Mouse (Mus musculus) forelimb bud, embryonic 11.5 days (tissue): ENCODE data around the gene Fabp7.

Experiments used
- DNase-seq: peaks from one replicate; pipeline ENCODE4 v3.0.0-alpha.2; 2012; ENCODE audit warnings: low read depth, low spot score

Gene Fabp7

DNA sequence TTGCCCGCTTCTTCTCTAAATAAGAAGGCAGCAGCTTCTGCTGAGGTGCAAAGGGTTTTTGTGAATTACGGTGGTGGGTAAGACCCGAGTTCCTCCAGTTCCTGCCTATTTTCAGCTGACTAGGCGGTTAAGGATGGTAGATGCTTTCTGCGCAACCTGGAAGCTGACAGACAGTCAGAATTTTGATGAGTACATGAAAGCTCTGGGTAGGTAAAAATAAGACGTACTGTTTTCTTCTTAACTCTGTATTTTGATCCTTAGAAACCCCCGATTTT lies at the start of gene Fabp7:
Gene Fabp7 (plus strand): TSS at position 6 of the 275 bp plus-strand sequence.
- no peak for DNase-seq

DNA sequence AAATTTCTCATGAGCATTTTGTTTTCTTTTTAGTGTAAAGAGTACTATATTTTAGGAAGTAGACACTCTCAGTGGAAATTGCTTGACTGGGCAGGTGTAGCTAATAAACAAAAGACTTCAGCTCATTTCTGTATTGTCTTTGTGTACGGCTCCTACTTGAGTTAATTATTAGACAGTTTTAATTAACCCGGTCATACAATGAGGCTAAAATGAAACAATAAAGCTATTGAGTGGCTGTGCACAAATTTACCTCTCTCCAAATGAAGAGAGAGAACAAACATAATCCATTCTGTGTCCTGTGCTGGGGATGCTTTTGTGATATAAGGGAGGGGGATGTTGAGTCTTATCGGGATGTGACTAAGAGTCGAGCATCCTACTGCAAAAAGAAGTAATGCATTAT lies 43.9 kb upstream of the Fabp7 start:
- no peak for DNase-seq

DNA sequence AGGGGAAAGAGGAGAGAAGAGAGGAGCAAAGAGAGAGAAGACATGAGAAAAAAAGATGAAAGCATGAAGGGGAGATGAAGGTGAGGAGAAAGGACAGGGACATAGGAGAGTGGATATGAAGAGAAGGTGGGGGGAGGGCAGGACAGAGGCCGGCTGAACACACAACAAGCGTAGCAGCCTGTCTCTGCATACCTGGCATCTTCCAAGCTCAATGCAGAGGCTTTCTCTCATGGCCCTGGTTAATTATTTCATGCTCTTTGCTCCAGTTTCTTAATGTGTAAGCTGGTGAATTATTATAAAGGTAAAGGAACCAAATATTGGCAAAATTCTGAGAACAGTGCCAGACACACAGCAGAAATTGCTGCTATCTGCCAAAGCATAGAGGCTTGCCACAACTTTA lies 43.3 kb upstream of the Fabp7 start:
- no peak for DNase-seq

DNA sequence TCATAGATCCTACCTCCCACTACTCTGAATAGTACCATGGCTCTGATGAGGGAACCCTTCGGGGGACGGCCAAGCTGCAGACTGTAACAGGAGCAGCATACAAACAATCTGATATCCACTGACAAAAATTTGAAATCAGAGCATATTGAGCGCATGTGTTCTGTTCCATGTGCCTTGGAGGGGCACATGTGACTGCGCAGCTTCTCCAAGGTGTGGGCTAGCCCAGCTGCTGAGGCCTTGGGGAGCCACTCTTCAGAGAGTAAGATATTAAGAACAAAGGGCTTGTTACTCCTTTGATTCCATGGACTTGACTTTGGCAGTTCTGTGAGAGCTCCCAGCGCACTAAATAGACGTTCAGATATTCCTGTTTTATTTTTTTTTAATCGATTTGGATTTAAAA lies 41.6 kb upstream of the Fabp7 start:
- no peak for DNase-seq

DNA sequence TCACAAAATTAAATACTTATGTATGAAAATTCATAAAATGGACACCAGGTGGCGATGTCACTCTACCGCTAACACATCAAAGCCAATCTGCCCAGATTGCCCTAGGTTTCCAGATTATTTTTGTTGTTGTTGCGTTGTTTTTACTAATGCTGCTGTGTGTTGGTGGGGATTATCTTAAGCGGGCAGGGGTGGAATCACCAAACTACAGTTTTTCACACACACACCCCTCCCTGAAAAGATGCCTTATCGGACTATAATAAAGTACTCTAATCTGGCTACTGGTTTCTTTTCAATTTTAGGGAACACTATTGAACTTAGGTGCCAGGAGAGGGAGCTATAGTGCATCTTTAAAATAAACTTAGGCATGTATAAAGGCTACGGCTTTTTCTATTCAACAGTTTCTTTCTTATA lies 41.1 kb upstream of the Fabp7 start:
- DNase-seq = peak; percentile 77

DNA sequence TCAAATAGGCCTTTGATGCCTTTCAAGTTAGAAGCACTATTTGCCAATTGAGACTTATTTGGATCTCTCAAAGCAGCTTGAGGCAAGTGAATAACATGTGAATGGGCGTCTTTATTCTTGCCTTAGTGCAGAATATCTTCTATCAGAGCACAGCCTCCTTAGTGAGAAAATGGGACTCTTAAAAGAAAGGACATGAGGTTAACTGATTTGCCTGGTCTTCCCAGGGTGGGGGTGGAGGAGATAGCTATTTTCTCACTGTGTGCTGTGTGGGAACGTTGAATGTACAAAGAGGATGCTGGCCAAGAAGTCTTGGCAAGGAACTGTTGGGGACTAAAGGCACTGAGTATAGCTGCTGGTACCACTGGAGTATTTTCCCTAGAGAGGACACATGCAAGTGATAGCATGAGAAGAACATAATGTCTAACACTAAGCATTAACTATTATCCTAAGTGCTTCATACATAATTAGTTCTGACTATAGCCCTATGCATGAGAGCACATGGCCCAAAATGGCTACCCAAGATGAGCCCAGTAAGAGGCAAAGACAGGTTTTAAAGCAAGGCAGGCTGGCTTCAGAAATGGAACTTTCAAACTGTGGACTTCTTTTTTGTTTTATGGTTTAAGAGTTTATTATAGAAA lies 40.4 kb upstream of the Fabp7 start:
- no peak for DNase-seq

- DNase-seq = no peak
These were observed 39.2 kb upstream of the Fabp7 start for GRCm38 (mm10) chr10:57745452-57745851.

- DNase-seq = no peak
These were observed 37.6 kb upstream of the Fabp7 start for GRCm38 (mm10) chr10:57747127-57747526.

DNA sequence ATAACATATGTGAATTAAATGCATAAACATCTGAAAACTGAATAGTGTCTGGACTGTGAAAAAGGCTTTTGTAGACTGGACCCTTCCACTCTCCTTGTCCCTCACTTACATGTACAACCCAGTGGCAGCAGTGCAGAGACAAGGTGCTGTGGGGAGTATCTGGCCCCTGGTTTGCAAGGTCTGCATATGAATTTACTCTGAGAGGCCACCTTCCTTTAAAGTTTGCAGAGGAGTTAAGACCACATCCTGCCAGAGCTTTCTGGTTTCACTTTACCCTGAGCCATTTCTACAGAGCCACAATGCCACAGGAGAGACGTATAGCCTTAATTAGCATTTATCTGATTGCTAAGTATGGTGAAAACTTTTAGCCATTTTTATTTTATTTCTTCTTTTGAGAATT lies 31.3 kb upstream of the Fabp7 start:
- DNase-seq = no peak

DNA sequence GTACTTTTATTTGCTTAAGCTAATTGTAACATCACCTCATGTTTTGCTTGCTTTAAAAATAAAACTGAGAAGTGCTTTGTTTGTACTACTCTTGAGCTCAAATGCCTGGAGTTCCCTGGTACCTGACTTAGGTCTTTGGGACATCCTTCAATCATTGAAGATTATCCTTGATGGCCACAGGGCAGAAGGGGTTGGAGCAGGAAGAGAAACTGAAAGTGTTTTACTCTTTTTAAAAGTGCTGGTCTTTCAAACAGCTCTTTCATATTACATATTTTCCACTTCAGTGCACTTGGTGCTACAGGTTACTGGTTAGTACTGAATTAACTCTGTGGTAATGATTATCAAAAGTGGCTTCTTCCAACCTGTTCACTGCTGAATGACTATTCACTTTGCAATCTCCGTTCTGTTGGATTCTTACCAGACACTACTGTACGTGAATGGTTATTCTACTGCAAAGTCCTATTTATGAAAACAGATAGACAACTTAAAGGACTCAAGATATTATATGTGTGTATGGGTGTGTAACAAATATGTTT lies 29.4 kb upstream of the Fabp7 start:
- DNase-seq = no peak

GRCm38 (mm10) chr10:57758999-57759398 lies 25.7 kb upstream of the Fabp7 start:
- no peak for DNase-seq

DNA sequence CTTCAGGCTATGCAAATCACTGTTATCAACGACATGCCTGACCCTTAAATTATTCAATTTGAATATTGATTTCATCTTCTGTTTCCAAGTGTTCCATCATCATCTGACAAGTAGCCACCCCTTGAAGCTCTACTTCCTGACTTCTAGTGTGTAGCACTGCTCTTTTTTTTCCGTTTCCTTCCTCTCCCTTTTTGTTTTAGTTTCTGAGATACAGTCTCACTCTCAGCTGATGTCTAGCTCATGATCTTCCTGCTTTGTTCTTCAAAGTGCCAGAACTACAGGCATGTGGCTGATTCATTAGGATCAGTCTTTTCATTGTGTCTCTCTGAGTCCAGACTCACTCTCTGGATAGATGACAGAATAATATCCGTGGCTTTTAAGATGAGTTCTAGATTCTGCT lies 24.0 kb upstream of the Fabp7 start:
- DNase-seq = no peak

- DNase-seq = no peak
These were observed 21.6 kb upstream of the Fabp7 start for GRCm38 (mm10) chr10:57763044-57763443.

DNA sequence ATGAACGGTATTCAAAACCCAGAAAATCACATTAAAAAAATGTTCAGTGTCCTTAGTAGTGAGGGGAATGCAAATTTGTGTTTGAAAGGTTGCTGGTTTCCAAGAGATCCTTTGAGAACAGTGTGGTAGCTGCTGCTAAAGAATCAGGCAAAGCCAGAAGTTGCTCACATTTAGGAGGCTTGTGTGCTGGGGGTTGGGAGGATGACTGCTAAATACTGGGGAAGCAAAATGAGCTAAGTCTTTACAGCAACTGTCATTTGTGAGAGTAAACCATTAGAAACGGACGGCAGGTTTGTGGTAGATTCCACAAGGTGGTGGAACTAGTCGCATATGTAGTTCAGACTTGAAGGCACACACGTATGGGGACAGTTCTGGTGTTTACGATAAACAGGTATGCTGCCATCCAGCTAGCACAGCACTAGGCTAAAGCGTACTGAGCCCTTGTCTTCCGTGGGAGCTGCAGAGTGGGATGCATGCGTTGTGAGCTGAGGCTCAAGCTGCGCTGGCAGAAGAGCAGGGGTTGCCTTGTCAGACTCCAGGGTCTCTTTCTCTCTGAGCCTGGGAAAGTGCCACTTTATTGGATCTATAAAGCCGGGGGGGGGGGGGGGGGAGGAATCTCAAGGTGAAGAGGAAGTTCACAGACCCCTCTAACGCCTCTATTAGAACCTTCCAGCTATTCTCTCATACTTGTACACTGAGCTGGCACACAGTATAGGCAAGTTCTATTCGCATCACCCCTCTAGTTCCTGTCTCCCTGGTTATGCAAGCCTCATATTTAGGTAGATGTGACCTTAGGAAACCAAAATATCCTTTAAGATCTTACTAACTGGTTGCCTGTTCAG lies 1.2 kb upstream of the Fabp7 start:
- DNase-seq = no peak

DNA sequence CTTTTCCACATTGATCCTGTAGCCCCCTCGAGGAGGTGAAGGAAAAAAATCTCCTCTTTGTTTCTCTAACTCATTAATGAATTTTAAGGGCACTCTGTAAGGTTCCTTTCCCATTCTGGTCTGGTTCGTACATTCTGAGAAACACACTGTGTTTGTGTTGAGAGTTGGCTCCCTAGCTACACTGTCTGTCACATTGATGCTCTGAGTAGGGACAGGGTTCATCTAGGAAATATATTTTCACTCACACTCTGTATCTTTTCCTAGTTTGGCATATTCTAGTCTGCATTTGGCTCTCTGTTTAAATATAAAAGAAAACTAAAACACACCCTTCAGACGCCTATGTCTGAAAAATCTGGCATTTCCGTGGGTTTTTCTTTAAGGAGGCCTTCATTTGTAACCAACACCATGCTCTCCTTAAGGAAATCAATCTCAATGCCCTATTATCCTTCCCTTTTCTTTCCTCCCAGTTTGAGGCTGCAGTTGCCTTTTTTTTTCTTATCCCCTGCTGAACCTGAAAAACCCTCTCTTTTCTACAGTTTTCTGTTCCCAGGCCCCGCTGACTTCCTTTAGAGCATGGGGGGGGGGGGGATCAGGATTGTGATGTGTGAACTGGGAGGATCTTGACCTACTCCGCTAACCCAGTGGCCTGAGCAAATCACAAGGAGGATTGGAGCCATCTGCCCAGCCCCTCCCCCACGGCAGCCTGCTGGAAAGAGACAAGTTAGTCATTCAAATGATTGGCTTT lies 378 bp upstream of the Fabp7 start:
- DNase-seq = no peak

- DNase-seq = no peak
These were observed 871 bp downstream of the Fabp7 start for GRCm38 (mm10) chr10:57785552-57785951.

DNA sequence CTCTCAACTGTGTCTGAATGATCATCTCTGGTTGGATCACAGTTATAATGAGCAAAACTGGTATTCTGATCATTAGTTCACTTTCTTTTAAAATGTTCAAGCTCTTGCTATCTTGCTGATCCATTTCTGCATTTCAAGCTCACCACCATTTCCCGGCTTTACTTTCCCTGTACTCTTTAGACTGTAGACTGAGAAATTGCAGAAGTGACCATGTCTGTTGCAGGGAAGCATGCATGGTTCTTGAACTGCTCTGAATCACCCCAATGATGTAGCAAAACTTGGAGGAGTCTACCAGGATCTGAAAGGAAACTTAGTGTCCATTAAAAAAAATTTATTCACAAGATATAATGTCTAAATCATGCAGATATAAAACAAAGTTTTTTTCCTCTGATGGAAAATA lies 8.3 kb downstream of the Fabp7 start:
- no peak for DNase-seq

GRCm38 (mm10) chr10:57794018-57794417 lies 9.3 kb downstream of the Fabp7 start, which contains the start of gene Smpdl3a:
Gene Smpdl3a (plus strand): TSS chr10:57794335.
- DNase-seq = no peak

GRCm38 (mm10) chr10:57794491-57795461 lies 10.1 kb downstream of the Fabp7 start:
- peak; percentile 27 for DNase-seq

DNA sequence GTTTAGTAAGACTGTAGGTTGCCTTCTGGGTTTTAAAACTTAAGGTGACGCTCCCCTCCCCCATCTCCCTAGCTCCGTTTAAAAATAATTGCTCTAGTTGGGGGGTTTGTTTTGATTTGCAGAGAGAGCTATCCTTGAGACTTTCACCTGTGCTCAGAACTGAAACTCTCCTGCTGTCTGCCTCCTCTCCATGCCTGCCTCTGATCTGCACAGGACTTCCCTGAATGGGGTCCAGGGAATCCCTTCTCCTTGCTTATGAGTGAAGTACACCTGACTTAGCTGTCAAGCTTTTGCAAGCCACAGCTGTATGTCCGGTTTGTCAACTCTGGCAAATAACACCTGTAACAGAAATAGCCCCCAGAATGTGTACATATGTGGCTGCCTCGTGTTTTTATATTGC lies 10.9 kb downstream of the Fabp7 start:
- DNase-seq = no peak

DNA sequence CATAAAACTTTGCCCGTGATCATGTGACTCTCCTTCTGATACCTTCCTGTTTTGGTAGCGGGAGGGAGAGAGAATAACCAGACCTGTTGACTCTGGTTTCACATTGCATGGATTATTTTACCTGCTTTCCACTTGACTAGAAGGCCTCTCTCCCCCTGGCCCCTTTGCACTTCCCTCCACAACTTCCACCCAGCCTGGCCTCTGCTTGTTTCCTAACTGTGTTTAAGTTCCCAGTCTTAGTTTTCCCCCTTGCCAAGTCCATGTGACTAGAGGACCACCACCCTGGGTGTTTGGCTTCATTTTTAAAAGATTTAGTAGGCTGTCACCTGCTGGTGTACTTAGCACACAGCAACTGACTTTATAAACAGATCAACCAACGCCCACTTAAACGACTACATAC lies 11.4 kb downstream of the Fabp7 start:
- DNase-seq = peak; percentile 19
